Mouse (Mus musculus): ENCODE results near the gene F2rl1. TPM values are rescaled to one million over a fixed set of nuclear protein-coding genes. Genes with fewer than 3 reads are reported as not detected.
A peak's percentile ranks its signal among the peaks of the same experiment; 100 is the strongest.

Gene F2rl1
- total and polyA plus RNA-seq, 3 experiments: 0.06 TPM; not detected in 2

DNA sequence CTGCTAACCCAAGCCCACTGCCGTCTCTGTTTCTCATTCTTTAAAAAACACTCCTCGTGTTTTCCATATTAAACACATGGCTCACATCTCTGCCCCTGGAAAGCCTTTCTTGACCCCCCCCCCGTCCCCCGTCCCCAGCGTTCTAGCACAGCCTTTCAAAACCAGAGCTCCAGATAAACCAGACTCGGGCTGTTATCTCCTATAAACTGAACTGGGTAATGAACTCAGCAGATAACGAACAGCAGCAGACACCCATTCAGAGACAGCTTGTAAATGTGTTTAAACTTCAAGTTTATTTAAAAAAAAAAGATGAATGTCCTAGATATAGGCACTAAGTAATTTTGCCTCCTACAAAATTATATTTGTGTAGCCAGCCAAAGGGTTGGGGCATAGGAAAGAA, 49.9 kb downstream of the F2rl1 start:
- peaks cover 18 to 30% of the 10 kb centered on the region in 2 experiments for H3K4me1 ChIP-seq (ENCODE audit: control insufficient read depth in 1 of 2, insufficient read depth in 2 of 2, low read length in 2 of 2)
- H3K27me3 ChIP-seq (ENCODE audit: control insufficient read depth in 1 of 2, insufficient read depth in 2 of 2, low read length in 2 of 2): no peaks in the 10 kb centered on the region
- peak; percentile 38 for DNase-seq (ENCODE audit: low read depth, low spot score)
- no peaks in the 10 kb centered on the region for H3K79me2 ChIP-seq (ENCODE audit: control insufficient read depth, insufficient read depth, low read length, poor library complexity)
- no peaks in the 10 kb centered on the region for H3K9me3 ChIP-seq (replicated peaks; ENCODE audit: insufficient read depth, low read length)
- no peak overlapping the region for H3K9ac ChIP-seq (ENCODE audit: control insufficient read depth, low read depth, low read length, poor library complexity, severe bottlenecking)
- peak overlapping the region in 1 of 2 experiments; percentile 11; a peak in 1 of 4 replicates for H3K4me3 ChIP-seq (ENCODE audit: control insufficient read depth in 1 of 2, insufficient read depth in 1 of 2, low read depth in 2 of 2, low read length in 2 of 2)
- H3K27ac ChIP-seq (ENCODE audit: control insufficient read depth, low read depth, low read length): peak overlapping the region; percentile 55; the same call in 1 of the 2 replicates
- TF ChIP-seq SMC3 (IDR thresholded peaks at IDR 0.05; ENCODE audit: low read depth, low read length): no peak; the same call in 1 of the 2 replicates
- TF ChIP-seq EP300 (IDR thresholded peaks at IDR 0.05; ENCODE audit: low read depth in 1 of 2, low read length in 2 of 2): peak; percentile 81 to 87
- peak; percentile 56; the same call in 1 of the 2 replicates for TF ChIP-seq MYB (IDR thresholded peaks at IDR 0.05; ENCODE audit: low read depth, low read length)
- 0 out of 2 replicates have a peak, but pooled peaks have one; percentile 33 for TF ChIP-seq MXI1 (IDR thresholded peaks at IDR 0.05; ENCODE audit: low read depth, low read length)
- TF ChIP-seq ZKSCAN1 (IDR thresholded peaks at IDR 0.05; ENCODE audit: low read depth, low read length): no peak
- TF ChIP-seq SIN3A (IDR thresholded peaks at IDR 0.05; ENCODE audit: low read length): 0 out of 2 replicates have a peak, but pooled peaks have one; percentile 58
- TF ChIP-seq ZNF384 (IDR thresholded peaks at IDR 0.05; ENCODE audit: low read depth, low read length): peak; percentile 90
- TF ChIP-seq TAL1 (IDR thresholded peaks at IDR 0.05; ENCODE audit: low read length): no peak
- no peak for TF ChIP-seq TBP (IDR thresholded peaks at IDR 0.05; ENCODE audit: low read depth, low read length)
- TF ChIP-seq RCOR1 (IDR thresholded peaks at IDR 0.05; ENCODE audit: low read depth, low read length): peak; percentile 79
- no peak for TF ChIP-seq ZMIZ1 (IDR thresholded peaks at IDR 0.05; ENCODE audit: low read depth, low read length)
- TF ChIP-seq MAFK (IDR thresholded peaks at IDR 0.05; ENCODE audit: borderline replicate concordance, low read depth, low read length): 0 out of 2 replicates have a peak, but pooled peaks have one; percentile 23
- no peak for TF ChIP-seq POLR2AphosphoS5 (IDR thresholded peaks at IDR 0.05; ENCODE audit: borderline replicate concordance, low read depth, low read length)
- TF ChIP-seq POLR2A (IDR thresholded peaks at IDR 0.05; ENCODE audit: control insufficient read depth in 1 of 2, insufficient read depth in 1 of 2, low read depth in 1 of 2, low read length in 2 of 2, poor library complexity in 1 of 2): no peak
- no peak for TF ChIP-seq RAD21 (IDR thresholded peaks at IDR 0.05; ENCODE audit: low read depth, low read length)
- no peak for TF ChIP-seq KAT2A (conservative IDR thresholded peaks at IDR 0.05; ENCODE audit: low read depth, low read length)
- no peak for TF ChIP-seq NRF1 (IDR thresholded peaks at IDR 0.05; ENCODE audit: insufficient read depth, low read depth, low read length, poor library complexity, severe bottlenecking)
- TF ChIP-seq JUND (IDR thresholded peaks at IDR 0.05; ENCODE audit: low read depth, low read length): no peak
- no peak for TF ChIP-seq USF2 (IDR thresholded peaks at IDR 0.05; ENCODE audit: borderline replicate concordance in 1 of 2, insufficient read depth in 1 of 2, low read depth in 1 of 2, low read length in 2 of 2)
- TF ChIP-seq TCF12 (IDR thresholded peaks at IDR 0.05; ENCODE audit: low read depth, low read length): peak; percentile 91
- TF ChIP-seq CHD2 (IDR thresholded peaks at IDR 0.05; ENCODE audit: low read length): no peak
- TF ChIP-seq E2F4 (IDR thresholded peaks at IDR 0.05; ENCODE audit: borderline replicate concordance, low read depth, low read length): no peak
- TF ChIP-seq BHLHE40 (IDR thresholded peaks at IDR 0.05; ENCODE audit: borderline replicate concordance, low read depth, low read length): 0 out of 2 replicates have a peak, but pooled peaks have one; percentile 20
- TF ChIP-seq GATA1 (IDR thresholded peaks at IDR 0.05; ENCODE audit: low read depth, low read length): peak; percentile 84
- TF ChIP-seq ETS1 (IDR thresholded peaks at IDR 0.05; ENCODE audit: low read depth, low read length): peak; percentile 82
- no peak for TF ChIP-seq ZC3H11A (IDR thresholded peaks at IDR 0.05; ENCODE audit: low read depth, low read length)
- no peak for TF ChIP-seq GABPA (IDR thresholded peaks at IDR 0.05; ENCODE audit: low read depth, low read length)
- TF ChIP-seq NELFE (IDR thresholded peaks at IDR 0.05; ENCODE audit: low read depth, low read length): no peak
- no peak for TF ChIP-seq CTCF (IDR thresholded peaks at IDR 0.05 in 2 of 3, conservative IDR thresholded peaks at IDR 0.05 in 1 of 3; ENCODE audit: control insufficient read depth in 1 of 3, insufficient read depth in 1 of 3, low read depth in 2 of 3, low read length in 3 of 3, poor library complexity in 1 of 3, severe bottlenecking in 1 of 3)
- no peak for TF ChIP-seq MAZ (IDR thresholded peaks at IDR 0.05; ENCODE audit: low read depth, low read length)
- TF ChIP-seq CHD1 (IDR thresholded peaks at IDR 0.05; ENCODE audit: low read depth, low read length): no peak
- TF ChIP-seq MAX (IDR thresholded peaks at IDR 0.05; ENCODE audit: low read length): no peak
- 0 out of 2 replicates have a peak, but pooled peaks have one; percentile 25 for TF ChIP-seq HCFC1 (IDR thresholded peaks at IDR 0.05; ENCODE audit: low read depth, low read length)
- TF ChIP-seq POLR2AphosphoS2 (IDR thresholded peaks at IDR 0.05; ENCODE audit: low read length): no peak
- H3K36me3 ChIP-seq (ENCODE audit: control insufficient read depth in 1 of 2, insufficient read depth in 2 of 2, low read length in 2 of 2): peaks cover 0 to 17% of the 10 kb centered on the region in 2 experiments; a peak in 2 of 4 replicates

All from MEL (cell line).